Mouse (Mus musculus) Patski (cell line): Measurements from ENCODE around the gene Nup133. TPM values are rescaled to one million over a fixed set of nuclear protein-coding genes. Genes with fewer than 3 reads are reported as not detected.

Experiments used
- ATAC-seq: fragments of 100-300 bp; one replicate; pipeline ENCODE4 v1.8.0; 2021
- CTCF ChIA-PET: fragments of 350-600 bp; sonication (Branson Sonifier 250); formaldehyde crosslinking; loops from one replicate; lab custom pipeline; 2022; ENCODE audit warnings: inconsistent platforms; lab: Charles Lee
- POLR2A ChIA-PET: fragments of 350-600 bp; sonication (Branson Sonifier 250); formaldehyde crosslinking; loops from one replicate; lab custom pipeline; 2022; ENCODE audit warnings: antibody characterized with exemption, inconsistent platforms; lab: Charles Lee
- DNase-seq: peaks from one replicate; pipeline ENCODE4 v3.0.0-alpha.2; 2011; ENCODE audit warnings: low read depth, low spot score
- H3K27me3 ChIP-seq: fragments of 371-371 bp; one replicate; pipeline ENCODE4 v1.5.1; 2021
- CTCF ChIP-seq: fragments of 100-300 bp; IDR thresholded peaks from one replicate; pipeline ENCODE4 v1.5.1; 2021
- in situ Hi-C: fragments of 300-500 bp; cut with MboI; formaldehyde crosslinking; loops from 3 replicates; pipeline ENCODE4 v1.11.1; 2018; ENCODE audit warnings: low pct_unique_long_range_greater_than_20kb, mixed read lengths
- polyA plus RNA-seq: library from polyadenylated mRNA; unstranded; gene quantifications from one replicate; pipeline ENCODE4 v1.2.3, GENCODE M21; 2021

Nup133 gene
- polyA plus RNA-seq, 1 experiment from 2014 or later: 16.6 TPM

DNA sequence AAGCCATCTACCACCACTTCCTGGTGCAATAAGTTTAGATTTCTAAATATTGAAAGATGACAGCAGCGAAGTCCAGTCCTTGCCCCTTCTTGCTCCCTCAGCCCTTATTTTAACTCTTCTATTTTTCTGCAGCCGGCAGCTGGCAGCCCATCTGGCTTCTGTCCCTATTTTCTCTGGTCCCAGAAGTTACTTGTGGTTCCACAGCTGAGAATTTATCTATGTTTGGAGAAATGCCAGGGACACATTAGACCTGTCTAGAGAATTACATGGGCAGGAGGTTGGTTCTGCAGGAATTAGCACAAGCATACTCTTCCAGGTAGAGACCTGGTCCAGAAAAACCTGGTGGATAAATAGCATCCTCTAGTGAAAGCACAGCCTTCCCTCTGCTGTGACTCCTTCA, 71.2 kb downstream of the Nup133 start:
- no peak for DNase-seq
- no peaks in the 10 kb centered on the region for H3K27me3 ChIP-seq
- ChIA-PET POLR2A (no interaction called here), CTCF (no interaction called here)
- TF ChIP-seq CTCF: no peak
- in situ Hi-C loops: no loop called here
- no peak for ATAC-seq

DNA sequence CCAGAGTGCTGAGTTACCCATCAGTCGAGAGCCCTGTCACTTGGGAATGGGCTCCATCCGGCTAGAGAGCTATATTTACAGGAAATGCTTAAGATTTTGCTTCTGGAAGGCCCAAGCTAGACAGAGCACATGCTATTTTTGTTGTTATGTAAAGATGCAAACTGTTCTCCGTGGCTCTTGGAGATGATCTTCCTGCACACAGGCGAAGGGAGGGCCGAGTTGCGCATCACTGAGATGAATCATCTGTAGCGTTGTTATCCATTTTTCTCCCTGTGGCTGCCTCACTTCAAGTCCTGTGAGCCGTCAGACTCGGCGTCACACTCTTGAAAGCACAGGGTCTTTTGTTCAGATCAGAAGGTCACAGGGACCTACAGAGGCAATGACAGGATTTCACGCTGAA, 74.7 kb downstream of the Nup133 start:
- DNase-seq: no peak
- no peak for ATAC-seq
- ChIA-PET POLR2A (no interaction called here), CTCF (no interaction called here)
- no peak for TF ChIP-seq CTCF
- no peaks in the 10 kb centered on the region for H3K27me3 ChIP-seq
- in situ Hi-C loops: no loop called here

DNA sequence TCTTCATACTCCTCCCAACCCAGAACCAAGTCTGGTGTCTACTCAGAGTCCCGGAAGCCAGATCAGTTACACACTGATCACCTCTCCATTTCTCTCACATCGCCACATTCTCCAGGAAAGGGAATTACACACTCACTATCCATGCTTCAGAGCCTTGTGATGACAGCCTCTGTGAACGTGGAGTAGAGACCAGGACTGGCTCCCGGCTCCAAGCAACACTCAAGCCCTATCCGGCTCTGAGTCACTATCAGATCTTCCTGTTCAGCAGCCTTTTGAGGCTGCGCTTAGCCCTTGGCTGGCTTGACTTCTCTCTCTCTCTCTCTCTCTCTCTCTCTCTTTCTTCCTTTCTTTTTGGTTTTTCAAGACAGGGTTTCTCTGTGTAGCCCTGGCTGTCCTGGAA, 75.7 kb downstream of the Nup133 start:
- ChIA-PET CTCF (no interaction called here), POLR2A (no interaction called here)
- DNase-seq (no peak), ATAC-seq (no peak)
- in situ Hi-C loops: no loop called here
- no peaks in the 10 kb centered on the region for H3K27me3 ChIP-seq
- no peak for TF ChIP-seq CTCF

DNA sequence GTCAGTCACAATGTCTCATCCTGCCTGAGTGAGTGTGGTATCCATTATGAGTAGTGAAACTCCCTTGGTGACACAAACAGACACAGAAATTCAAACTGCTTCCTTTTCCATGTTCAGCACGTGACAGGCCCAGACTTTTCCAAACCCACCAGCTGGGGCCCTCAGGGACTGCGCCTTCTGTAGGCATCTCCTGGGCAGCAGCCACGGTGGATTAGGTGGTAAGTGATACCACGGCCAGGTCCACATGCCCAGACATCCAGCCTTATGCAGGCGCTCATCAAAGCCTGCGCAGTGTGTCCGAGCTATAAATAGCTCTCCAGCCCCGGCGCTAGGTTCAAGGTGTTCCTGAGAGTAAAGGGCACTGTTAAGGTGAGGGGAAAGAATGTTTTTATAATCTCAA, 77.0 kb downstream of the Nup133 start:
- DNase-seq: no peak
- ChIA-PET POLR2A (no interaction called here), CTCF (interaction anchor here (1.2 kb wide), 1 partner anchor 82 kb away, joined by 3 read pairs; no protein-coding TSS in a partner anchor)

DNA sequence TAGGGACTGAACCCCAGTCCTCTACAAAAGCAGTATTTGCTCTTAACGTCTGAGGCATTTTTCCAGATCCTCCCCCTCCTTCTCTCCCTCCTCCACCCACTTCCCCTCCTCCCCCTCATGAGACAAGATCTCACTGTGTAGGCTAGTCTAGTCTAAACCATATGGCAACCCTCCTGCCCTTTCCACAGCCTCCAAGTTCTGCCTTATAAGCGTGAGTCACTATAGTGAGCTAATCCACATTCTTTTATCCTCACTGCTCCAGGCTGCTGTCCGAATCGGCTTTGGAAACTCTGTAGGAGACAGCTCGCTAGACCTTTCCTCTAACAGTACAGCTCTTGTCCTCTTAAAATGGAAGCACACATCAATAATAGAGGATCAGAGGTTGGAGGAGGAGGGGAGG, 82.1 kb downstream of the Nup133 start:
- POLR2A ChIA-PET: interaction anchor here (0.7 to 1.0 kb wide), 3 partner anchors 8 to 164 kb away, joined by 3 to 5 read pairs (median 4); no protein-coding TSS in a partner anchor
- no peak for TF ChIP-seq CTCF
- DNase-seq (peak; percentile 17), ATAC-seq (peak; percentile 51)
- CTCF ChIA-PET: interaction anchor here (0.8 to 1.4 kb wide), 4 partner anchors 19 to 87 kb away, joined by 3 read pairs; no protein-coding TSS in a partner anchor
- H3K27me3 ChIP-seq: peaks cover 17% of the 10 kb centered on the region
- in situ Hi-C loops: no loop called here

More for the DNA sequence above, 77.0 kb downstream of the Nup133 start:
- no peak for TF ChIP-seq CTCF
- H3K27me3 ChIP-seq: no peaks in the 10 kb centered on the region
- in situ Hi-C loops: no loop called here
- no peak for ATAC-seq

DNA sequence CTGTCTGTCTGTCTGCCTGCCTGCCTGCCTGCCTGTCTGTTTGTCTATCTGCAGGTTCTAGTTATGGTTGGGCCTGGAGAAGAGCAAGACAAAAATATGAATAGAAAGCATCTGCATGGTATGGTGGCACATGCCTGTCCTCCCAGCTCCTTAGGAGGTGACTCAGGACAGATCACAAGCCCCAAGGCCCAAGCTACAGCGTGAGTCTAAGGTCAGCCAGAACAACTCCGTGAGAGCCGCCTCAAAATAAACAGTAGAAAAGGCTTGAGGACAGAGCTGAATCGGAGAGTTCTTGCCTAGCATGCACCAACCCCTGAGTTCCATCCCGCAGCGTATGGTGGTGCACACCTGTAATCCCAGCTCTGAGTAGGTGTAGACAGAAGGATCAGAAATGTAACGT, 83.3 kb downstream of the Nup133 start:
- ATAC-seq: no peak
- TF ChIP-seq CTCF: no peak
- POLR2A ChIA-PET: no interaction called here
- peaks cover 17% of the 10 kb centered on the region for H3K27me3 ChIP-seq
- in situ Hi-C loops: no loop called here
- no peak for DNase-seq
- CTCF ChIA-PET: no interaction called here

DNA sequence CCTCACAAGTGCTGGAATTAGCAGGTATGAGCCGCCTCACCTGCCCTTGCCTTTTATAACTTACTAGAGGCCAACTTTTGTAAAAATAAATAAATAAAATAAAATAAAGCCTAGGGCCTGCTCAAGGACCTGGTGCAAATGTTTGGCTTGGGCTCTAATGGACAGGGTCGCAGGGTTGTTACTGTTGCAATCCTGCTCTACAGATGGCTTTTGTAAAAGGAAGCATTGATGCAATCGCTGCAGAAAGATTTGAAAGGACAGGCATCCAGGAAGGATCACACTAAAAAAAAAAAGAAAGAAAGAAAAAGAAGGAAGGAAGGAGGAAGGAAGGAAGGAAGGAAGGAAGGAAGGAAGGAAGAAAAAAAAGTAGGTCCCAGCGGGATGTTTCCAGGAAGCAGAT, 88.7 kb downstream of the Nup133 start:
- DNase-seq: no peak
- H3K27me3 ChIP-seq: peaks cover 17% of the 10 kb centered on the region
- TF ChIP-seq CTCF: no peak
- POLR2A ChIA-PET: no interaction called here
- CTCF ChIA-PET: no interaction called here
- no peak for ATAC-seq
- in situ Hi-C loops: no loop called here

DNA sequence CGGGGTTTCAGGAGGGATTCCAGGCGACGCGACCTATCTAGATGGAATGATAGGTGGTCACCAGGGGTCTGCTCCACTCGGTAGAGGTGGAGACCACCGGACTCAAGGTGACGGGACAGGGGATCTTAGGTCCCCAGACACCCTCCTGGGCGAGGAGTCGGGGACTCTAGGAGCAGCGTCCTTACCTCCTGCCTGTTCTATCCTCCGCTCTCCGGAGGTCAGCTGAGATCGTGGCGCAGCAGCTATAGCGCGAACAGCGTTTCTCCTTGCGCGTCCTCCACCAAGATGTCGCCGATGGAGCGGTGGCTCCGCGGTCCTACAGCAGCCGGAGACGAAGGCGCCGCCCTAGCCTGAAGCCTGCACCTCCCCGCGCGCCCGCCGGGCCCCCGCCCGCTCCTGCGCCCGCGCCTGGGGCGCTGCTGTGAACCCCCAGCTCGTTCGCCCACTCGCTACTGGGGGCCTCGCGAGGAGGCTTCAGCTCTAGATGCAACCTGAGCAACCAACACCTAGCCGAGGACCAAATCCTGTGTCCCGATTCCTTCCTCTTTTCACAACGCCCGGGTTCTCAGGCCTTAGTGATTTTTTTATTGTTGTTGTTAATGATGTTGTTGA, 89.3 kb downstream of the Nup133 start, which contains the start of gene Ccsap:
Gene Ccsap (minus strand): TSS at position 562 of the 612 bp plus-strand sequence.
- no peak for DNase-seq
- POLR2A ChIA-PET: no interaction called here
- ATAC-seq: peak; percentile 51
- TF ChIP-seq CTCF: no peak
- peaks cover 12% of the 10 kb centered on the region for H3K27me3 ChIP-seq
- in situ Hi-C loops: no loop called here
- CTCF ChIA-PET: no interaction called here

DNA sequence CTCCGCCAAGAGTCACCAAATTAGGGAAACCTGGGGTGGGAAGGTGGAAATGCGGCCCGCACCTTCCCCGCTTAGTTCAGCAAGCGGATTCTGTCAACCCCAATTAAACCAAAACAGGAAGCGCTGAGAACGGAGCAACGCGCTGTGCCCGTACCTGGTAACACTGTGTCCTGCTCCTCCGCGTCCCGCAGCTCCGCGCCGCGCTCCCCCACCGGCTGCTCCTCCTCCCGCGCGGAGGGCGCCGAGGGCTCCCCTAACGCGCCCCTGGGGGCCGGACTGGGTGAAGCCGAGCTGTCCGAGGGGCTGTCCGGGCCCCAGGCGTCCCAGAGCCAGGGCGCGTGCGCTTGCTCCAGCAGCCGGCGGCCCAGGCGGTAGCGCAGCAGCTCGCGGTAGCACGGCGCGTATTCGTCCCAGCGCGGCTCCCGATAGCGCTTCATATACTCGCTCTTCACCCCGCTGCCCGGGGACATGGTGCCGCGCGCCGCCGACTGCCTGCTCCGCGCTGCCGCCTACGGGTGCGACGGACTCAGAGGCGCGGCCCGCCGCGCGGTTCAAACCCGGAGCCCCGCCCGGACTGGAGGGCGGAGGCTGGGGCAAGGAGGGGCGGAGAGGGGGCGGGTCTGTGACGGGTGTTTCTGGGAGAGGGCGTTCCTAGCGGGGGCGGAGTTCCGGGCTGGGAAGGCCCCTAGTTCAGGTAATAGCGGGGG, 90.0 kb downstream of the Nup133 start:
- DNase-seq (peak; percentile 44), ATAC-seq (peak; percentile 81)
- CTCF ChIA-PET: no interaction called here
- POLR2A ChIA-PET: interaction anchor here (0.8 to 1.1 kb wide), 2 partner anchors 8 to 9 kb away, joined by 4 to 5 read pairs; no protein-coding TSS in a partner anchor
- in situ Hi-C loops: no loop called here
- peaks cover 10% of the 10 kb centered on the region for H3K27me3 ChIP-seq
- TF ChIP-seq CTCF: peak; percentile 62

DNA sequence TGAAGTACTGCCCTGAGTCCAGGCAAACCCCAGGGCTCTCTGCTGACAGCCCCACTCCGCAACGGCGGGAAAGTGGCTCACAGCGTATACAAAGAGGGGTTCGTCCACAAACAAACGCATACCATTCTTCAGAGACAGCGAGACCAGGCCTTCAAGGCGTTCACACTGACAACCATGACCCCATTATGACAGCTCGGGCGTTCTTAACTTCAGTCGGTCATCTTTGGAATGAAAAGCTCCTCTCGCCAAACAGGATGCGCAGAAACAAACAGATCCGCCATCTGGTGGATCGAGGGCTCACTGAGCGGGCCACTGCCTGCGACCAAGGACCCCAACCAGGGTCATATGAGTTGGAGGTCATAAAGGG, 90.5 kb downstream of the Nup133 start:
- ATAC-seq: no peak
- DNase-seq: no peak

DNA sequence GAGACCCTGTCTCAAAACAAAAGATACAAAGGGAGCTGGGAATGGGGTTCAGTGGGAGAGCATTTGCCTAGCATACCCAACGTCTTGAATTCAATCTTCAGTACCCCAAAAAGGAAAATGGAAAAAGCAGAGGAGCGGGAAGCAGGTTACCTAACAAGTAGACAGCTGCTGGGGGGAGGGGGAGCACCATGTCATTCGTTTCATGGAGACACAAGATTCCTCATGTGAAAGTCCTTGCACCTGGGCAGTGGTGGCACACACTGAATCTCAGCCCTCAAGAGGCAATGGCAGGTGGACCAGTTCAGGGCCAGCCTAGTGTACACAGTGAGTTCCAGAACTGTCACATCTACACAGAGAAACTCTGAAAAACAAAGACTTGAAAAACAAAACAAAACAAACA, 91.7 kb downstream of the Nup133 start:
- ChIA-PET CTCF (no interaction called here), POLR2A (no interaction called here)
- ATAC-seq (no peak), DNase-seq (no peak)
- in situ Hi-C loops: no loop called here
- no peak for TF ChIP-seq CTCF
- no peaks in the 10 kb centered on the region for H3K27me3 ChIP-seq

More for the DNA sequence above, 90.5 kb downstream of the Nup133 start:
- ChIA-PET POLR2A (interaction anchor here (0.8 to 1.1 kb wide), 2 partner anchors 8 to 9 kb away, joined by 4 to 5 read pairs; no protein-coding TSS in a partner anchor), CTCF (no interaction called here)
- in situ Hi-C loops: no loop called here
- TF ChIP-seq CTCF: no peak
- peaks cover 8% of the 10 kb centered on the region for H3K27me3 ChIP-seq
